Mouse (Mus musculus): ENCODE results near the gene Ubald2. TPM values are rescaled to one million over a fixed set of nuclear protein-coding genes. Genes with fewer than 3 reads are reported as not detected.

Gene Ubald2
- polyA plus RNA-seq, 1 experiment from 2014 or later: 51.2 TPM

DNA sequence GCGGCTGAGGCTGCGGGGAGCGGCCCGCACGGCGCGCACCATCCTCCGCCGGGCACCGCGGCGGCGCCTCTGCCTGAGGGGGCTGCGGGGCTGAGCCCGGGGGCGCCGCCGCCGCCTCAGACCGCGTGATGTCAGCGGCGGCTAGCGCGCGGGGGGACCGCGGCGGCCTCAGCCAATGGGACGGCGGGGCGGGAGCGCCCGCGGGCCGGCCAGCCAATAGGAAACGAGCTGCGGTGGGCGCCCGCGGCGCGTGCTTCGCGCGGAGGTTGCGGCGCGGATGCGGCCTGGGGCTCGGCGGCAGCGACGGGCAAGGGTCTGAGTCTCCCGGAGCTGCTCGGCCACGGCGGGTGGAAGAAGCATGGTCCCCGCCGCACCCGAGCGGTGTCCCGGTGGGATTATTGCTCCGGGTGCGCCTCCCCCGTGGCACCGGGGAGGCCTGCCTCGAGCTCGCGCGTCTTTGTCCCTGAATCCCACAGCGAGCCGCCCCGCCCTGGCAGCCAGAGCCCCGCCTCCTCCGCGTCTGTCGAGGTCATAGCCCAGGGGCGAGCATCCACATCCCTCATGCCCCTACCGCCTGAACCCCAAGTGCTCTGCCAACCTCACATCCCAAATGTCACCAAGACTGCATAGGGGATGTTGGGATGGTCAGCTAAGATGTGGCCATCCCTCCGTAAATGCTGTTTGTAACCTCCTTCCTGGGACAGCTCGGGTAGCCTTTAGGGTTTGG is 20.8 kb upstream of the Ubald2 start, which contains the start of gene Rnf157:
Rnf157 (minus strand) TSS at position 129 of the 727 bp plus-strand sequence.
- ATAC-seq (ENCODE audit: low FRiP score, low TSS enrichment): peak; percentile 93
- Histone ChIP-seq H3K36me3 (ENCODE audit: insufficient read depth, low read length) (no peaks in the 10 kb centered on the region), H3K9me3 (ENCODE audit: low read length) (no peaks in the 10 kb centered on the region), H3K4me2 (replicated peaks; ENCODE audit: low read depth, low read length) (peak within 1 kb of the TSS; percentile 95), H3K4me3 (ENCODE audit: low read length) (peak within 1 kb of the TSS; percentile 78), H3K27ac (ENCODE audit: low read length) (peak within 1 kb of the TSS; percentile 52; the same call in 1 of the 2 replicates), H3K4me1 (ENCODE audit: insufficient read depth, low read length) (peaks cover 18% of the 10 kb centered on the region; the same call in 1 of the 2 replicates), H3K27me3 (ENCODE audit: insufficient read depth, low read length) (no peaks in the 10 kb centered on the region), H3K9ac (replicated peaks; ENCODE audit: low read length) (peak within 1 kb of the TSS; percentile 87)
- 3% methylated on average over 47 of the region's 82 CpGs for WGBS

DNA sequence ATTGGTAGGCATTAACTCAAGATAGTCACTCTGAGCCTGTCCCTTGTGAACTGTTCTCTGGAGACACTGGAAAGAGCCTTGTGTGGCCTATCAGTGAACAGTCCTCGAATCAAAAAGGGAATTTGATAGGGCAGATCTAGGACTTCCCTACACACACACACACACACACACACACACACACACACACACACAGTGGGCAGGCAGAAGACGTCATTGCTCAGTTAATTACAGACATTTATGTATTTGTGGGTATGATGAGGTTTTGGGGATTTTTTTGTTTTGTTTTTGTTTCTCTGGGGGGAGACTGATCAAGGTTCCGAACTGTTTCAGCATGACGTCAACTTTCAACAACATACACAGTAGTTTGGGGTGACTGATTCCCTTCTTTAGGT is 20.3 kb upstream of the Ubald2 start:
- Histone ChIP-seq H3K36me3 (ENCODE audit: insufficient read depth, low read length) (no peaks in the 10 kb centered on the region), H3K9ac (replicated peaks; ENCODE audit: low read length) (peak overlapping the region; percentile 87), H3K27ac (ENCODE audit: low read length) (no peak overlapping the region), H3K4me1 (ENCODE audit: insufficient read depth, low read length) (peaks cover 23% of the 10 kb centered on the region), H3K4me2 (replicated peaks; ENCODE audit: low read depth, low read length) (peak overlapping the region; percentile 95), H3K27me3 (ENCODE audit: insufficient read depth, low read length) (no peaks in the 10 kb centered on the region), H3K4me3 (ENCODE audit: low read length) (peak overlapping the region; percentile 78), H3K9me3 (ENCODE audit: low read length) (no peaks in the 10 kb centered on the region)
- peak; percentile 5; the same call in 1 of the 2 replicates for ATAC-seq (ENCODE audit: low FRiP score, low TSS enrichment)
- WGBS: 71% methylated on average over 4 of the region's 4 CpGs

DNA sequence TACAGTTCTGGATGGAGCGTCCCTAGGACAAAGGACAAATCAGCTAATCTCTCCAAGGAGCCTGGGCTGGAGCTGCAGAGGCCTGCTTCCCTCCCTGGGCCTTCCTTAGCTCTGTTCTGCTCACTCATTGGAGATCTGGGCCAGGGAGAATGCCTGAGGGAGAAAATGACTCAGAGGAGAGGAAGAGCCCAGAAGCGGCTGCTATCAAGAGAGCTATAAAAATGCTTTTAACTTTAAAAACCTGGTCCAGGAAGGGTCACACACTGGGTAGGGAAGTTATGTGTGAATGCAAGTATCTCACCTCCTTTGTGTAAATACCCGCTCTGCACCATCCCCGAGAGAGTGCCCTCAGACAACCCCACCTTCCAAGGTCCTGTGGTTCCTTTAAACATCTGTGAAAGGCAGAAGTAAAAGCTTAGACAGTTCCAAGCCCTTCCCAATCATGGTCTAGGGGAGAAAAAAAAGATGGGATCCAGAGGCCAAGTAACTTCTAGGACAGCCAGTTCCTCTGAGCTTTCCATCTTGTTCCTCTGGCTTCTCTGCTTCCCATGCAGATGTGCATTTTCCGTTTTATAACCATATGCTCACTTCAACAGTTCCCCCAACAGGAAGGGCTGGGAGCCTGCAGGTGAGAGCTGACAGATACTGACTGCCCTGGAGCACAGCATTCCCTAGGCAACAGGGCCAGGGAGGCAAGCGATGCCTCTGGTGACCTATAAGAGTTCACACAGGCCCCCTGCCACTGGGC is 17.5 kb upstream of the Ubald2 start:
- no peaks in the 10 kb centered on the region for H3K27me3 ChIP-seq (ENCODE audit: insufficient read depth, low read length)
- H3K36me3 ChIP-seq (ENCODE audit: insufficient read depth, low read length): no peaks in the 10 kb centered on the region
- H3K9me3 ChIP-seq (ENCODE audit: low read length): no peaks in the 10 kb centered on the region
- no peak overlapping the region for H3K4me3 ChIP-seq (ENCODE audit: low read length)
- H3K4me2 ChIP-seq (replicated peaks; ENCODE audit: low read depth, low read length): no peak overlapping the region
- no peak for ATAC-seq (ENCODE audit: low FRiP score, low TSS enrichment)
- no peak overlapping the region for H3K27ac ChIP-seq (ENCODE audit: low read length)
- peaks cover 28% of the 10 kb centered on the region for H3K4me1 ChIP-seq (ENCODE audit: insufficient read depth, low read length)
- WGBS: 67% methylated on average over 6 of the region's 6 CpGs
- H3K9ac ChIP-seq (replicated peaks; ENCODE audit: low read length): no peak overlapping the region

DNA sequence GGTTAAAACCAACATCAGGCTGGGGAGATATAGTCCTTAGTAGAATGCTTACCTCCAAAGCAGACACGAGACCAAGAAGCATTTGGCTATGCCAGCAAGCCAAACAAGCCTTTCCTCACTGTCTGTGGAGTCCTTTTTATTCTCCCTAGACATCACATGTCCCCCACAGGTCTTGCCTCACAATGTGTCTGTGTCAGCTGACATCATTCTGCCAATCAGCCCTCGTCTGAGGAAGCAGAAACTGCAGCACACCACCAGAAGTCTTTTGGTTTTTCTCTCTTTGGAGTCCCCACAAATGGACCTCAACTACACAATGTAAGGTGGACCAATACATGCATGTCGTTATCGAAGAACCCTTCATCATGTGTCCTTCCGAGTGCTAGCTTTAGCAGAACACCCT is 16.8 kb upstream of the Ubald2 start:
- Histone ChIP-seq H3K27ac (ENCODE audit: low read length) (no peak overlapping the region), H3K4me3 (ENCODE audit: low read length) (no peak overlapping the region), H3K36me3 (ENCODE audit: insufficient read depth, low read length) (no peaks in the 10 kb centered on the region), H3K4me2 (replicated peaks; ENCODE audit: low read depth, low read length) (no peak overlapping the region), H3K27me3 (ENCODE audit: insufficient read depth, low read length) (no peaks in the 10 kb centered on the region), H3K4me1 (ENCODE audit: insufficient read depth, low read length) (peaks cover 21% of the 10 kb centered on the region), H3K9me3 (ENCODE audit: low read length) (no peaks in the 10 kb centered on the region), H3K9ac (replicated peaks; ENCODE audit: low read length) (no peak overlapping the region)
- no peak for ATAC-seq (ENCODE audit: low FRiP score, low TSS enrichment)
- 92% methylated on average over 5 of the region's 5 CpGs for WGBS

DNA sequence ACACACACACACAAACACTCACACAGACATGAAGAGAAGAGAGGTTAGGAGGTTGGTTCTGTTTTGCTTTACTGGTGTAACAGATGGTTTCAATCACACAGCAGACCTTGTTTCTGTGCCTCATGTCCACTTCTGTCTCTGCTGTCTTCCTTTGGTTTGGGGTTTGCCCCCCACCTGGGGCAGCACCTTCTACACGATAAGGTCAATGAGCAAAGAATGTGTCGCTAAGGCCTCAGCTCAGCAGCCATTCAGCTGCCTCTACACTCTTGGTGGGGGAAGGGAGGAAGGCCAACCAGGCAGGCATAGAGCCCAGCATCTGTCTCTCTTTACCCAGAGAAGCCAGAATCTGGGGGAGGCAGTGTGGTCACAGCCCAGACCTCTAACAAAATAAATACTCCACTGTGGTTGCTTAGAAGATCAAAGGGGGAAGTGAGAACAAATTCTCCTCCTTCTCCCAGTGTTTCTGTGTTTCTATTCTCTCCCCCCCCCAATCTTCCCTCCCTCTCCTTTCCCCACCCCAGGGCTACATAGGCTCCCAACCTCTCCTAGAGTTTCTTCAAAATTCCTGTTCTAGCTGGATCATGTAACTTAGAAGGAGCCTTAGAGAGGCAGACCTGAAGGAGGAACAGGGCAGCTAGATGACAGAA is 15.6 kb upstream of the Ubald2 start:
- H3K27ac ChIP-seq (ENCODE audit: low read length): peak overlapping the region; percentile 76
- H3K27me3 ChIP-seq (ENCODE audit: insufficient read depth, low read length): no peaks in the 10 kb centered on the region
- H3K36me3 ChIP-seq (ENCODE audit: insufficient read depth, low read length): no peaks in the 10 kb centered on the region
- no peak overlapping the region for H3K4me3 ChIP-seq (ENCODE audit: low read length)
- ATAC-seq (ENCODE audit: low FRiP score, low TSS enrichment): peak; percentile 83
- no peak overlapping the region for H3K9ac ChIP-seq (replicated peaks; ENCODE audit: low read length)
- no peaks in the 10 kb centered on the region for H3K9me3 ChIP-seq (ENCODE audit: low read length)
- no peak overlapping the region for H3K4me2 ChIP-seq (replicated peaks; ENCODE audit: low read depth, low read length)
- 4% methylated on average over 2 of the region's 2 CpGs for WGBS
- H3K4me1 ChIP-seq (ENCODE audit: insufficient read depth, low read length): peaks cover 16% of the 10 kb centered on the region

DNA sequence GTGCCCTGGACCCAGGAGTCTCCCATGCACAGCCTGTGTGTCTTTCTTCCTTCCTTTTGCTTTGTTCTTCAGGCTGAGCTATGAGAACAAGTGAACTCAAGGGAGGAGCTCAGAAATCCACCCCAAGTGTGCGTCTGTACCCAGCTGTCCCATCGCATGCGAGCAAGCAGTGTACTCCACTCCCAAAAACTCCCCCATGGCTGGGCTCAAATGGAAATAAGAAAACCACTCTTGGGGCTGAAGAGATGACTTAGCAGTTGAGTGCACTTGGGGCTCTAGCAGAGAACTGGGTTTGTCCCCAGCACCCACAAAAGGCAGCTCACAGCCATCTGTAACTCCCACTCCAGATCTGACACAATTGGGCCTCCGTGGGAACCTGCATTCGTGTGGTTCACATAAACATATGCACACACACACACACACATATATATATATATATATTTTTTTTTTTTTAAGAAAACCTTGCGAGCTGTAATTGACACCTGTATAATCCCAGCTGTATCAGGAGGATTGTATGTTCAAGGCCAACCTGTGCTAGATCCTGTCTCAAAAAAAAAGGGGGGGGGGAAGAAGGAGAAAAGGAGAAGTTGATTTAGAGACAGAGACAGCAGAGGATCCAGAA is 14.9 kb upstream of the Ubald2 start:
- no peaks in the 10 kb centered on the region for H3K27me3 ChIP-seq (ENCODE audit: insufficient read depth, low read length)
- ATAC-seq (ENCODE audit: low FRiP score, low TSS enrichment): peak; percentile 55
- no peaks in the 10 kb centered on the region for H3K9me3 ChIP-seq (ENCODE audit: low read length)
- H3K36me3 ChIP-seq (ENCODE audit: insufficient read depth, low read length): no peaks in the 10 kb centered on the region
- H3K27ac ChIP-seq (ENCODE audit: low read length): peak overlapping the region; percentile 76
- no peak overlapping the region for H3K4me2 ChIP-seq (replicated peaks; ENCODE audit: low read depth, low read length)
- H3K4me1 ChIP-seq (ENCODE audit: insufficient read depth, low read length): peaks cover 13% of the 10 kb centered on the region
- no peak overlapping the region for H3K9ac ChIP-seq (replicated peaks; ENCODE audit: low read length)
- no peak overlapping the region for H3K4me3 ChIP-seq (ENCODE audit: low read length)
- 56% methylated on average over 6 of the region's 6 CpGs for WGBS

DNA sequence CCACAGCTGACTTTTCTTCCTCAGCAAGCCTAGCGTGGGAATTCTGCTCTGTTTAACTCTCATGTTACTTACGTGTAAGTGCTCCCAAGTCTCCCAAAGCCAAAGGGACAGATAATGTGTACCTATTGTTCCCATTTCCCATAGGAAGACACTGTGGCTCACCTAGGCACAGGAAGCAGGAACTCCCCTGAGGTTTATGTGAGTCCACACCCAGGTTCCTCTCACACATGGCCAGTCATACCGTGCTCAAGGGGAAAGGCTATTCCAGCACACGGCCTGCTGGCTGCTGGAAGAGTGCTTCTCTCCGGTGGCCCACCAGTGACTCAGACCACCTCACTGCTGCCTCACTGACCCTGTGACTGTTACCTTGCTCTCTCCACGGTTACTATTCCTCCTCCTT is 12.8 kb upstream of the Ubald2 start:
- Histone ChIP-seq H3K4me3 (ENCODE audit: low read length) (no peak overlapping the region), H3K4me1 (ENCODE audit: insufficient read depth, low read length) (peaks cover 13% of the 10 kb centered on the region), H3K9ac (replicated peaks; ENCODE audit: low read length) (no peak overlapping the region), H3K27me3 (ENCODE audit: insufficient read depth, low read length) (no peaks in the 10 kb centered on the region), H3K36me3 (ENCODE audit: insufficient read depth, low read length) (no peaks in the 10 kb centered on the region), H3K4me2 (replicated peaks; ENCODE audit: low read depth, low read length) (no peak overlapping the region), H3K9me3 (ENCODE audit: low read length) (no peaks in the 10 kb centered on the region), H3K27ac (ENCODE audit: low read length) (no peak overlapping the region)
- no peak for ATAC-seq (ENCODE audit: low FRiP score, low TSS enrichment)
- WGBS: 59% methylated on average over 6 of the region's 6 CpGs

DNA sequence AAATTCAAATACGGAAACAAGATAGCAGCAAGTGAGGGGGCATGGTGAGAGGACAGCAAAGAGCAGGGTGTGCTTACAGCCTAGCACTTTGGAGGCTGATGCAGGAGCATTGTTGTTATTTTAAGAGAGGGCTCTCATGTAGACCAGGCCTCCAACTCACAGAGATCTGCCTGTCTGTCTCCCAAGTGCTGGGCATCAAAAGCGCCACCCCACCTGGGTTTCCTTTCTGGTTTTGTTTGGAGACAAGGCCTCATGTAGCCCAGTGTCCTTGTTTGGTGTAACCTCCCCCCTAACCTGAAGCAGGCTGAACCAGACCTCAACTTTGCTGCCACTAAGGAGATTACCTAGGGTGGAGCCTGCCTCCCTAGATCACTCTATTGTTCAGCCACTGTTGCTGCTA is 11.3 kb upstream of the Ubald2 start:
- WGBS: 88% methylated on average over 2 of the region's 2 CpGs
- no peak overlapping the region for H3K9ac ChIP-seq (replicated peaks; ENCODE audit: low read length)
- no peak for ATAC-seq (ENCODE audit: low FRiP score, low TSS enrichment)

DNA sequence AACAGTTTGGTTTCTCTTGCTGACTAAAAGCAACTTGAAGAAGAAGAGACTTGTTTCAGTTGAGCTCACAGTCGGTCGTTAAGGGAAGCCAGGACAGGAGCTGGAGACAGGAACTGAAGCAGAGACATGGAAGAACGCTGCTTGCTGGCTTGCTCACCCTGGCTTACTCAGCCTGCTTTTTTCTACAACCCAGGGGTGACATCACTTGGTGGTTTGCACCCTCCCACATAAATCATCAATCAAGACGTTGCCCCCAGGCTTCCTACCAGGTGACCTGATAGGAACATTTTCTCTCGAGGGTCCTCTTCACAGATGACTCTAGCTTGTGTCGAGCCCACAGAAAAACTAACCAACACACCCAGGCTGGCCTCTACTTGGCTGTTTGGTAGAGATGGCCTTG is 10.7 kb upstream of the Ubald2 start:
- no peak for ATAC-seq (ENCODE audit: low FRiP score, low TSS enrichment)
- no peak overlapping the region for H3K4me2 ChIP-seq (replicated peaks; ENCODE audit: low read depth, low read length)
- H3K9ac ChIP-seq (replicated peaks; ENCODE audit: low read length): no peak overlapping the region
- no peak overlapping the region for H3K4me3 ChIP-seq (ENCODE audit: low read length)
- H3K4me1 ChIP-seq (ENCODE audit: insufficient read depth, low read length): peaks cover 9% of the 10 kb centered on the region
- H3K27ac ChIP-seq (ENCODE audit: low read length): no peak overlapping the region
- H3K9me3 ChIP-seq (ENCODE audit: low read length): no peaks in the 10 kb centered on the region
- WGBS: 73% methylated on average over 6 of the region's 6 CpGs
- H3K27me3 ChIP-seq (ENCODE audit: insufficient read depth, low read length): no peaks in the 10 kb centered on the region
- no peaks in the 10 kb centered on the region for H3K36me3 ChIP-seq (ENCODE audit: insufficient read depth, low read length)

More for the DNA sequence above, 11.3 kb upstream of the Ubald2 start:
- H3K4me3 ChIP-seq (ENCODE audit: low read length): no peak overlapping the region
- H3K4me1 ChIP-seq (ENCODE audit: insufficient read depth, low read length): peaks cover 13% of the 10 kb centered on the region
- H3K27ac ChIP-seq (ENCODE audit: low read length): no peak overlapping the region
- H3K4me2 ChIP-seq (replicated peaks; ENCODE audit: low read depth, low read length): no peak overlapping the region
- H3K36me3 ChIP-seq (ENCODE audit: insufficient read depth, low read length): no peaks in the 10 kb centered on the region
- H3K27me3 ChIP-seq (ENCODE audit: insufficient read depth, low read length): no peaks in the 10 kb centered on the region
- no peaks in the 10 kb centered on the region for H3K9me3 ChIP-seq (ENCODE audit: low read length)
